Mouse (Mus musculus): ENCODE measurements around the gene Tada2a. TPM values are rescaled to one million over a fixed set of nuclear protein-coding genes. Genes with fewer than 3 reads are reported as not detected.

Tada2a gene
- 29.1 and 29.9 TPM in 2 replicates for polyA plus RNA-seq (2015; fragmentation: Nextera tagmentation; extraction: Ambion mirVana)

DNA sequence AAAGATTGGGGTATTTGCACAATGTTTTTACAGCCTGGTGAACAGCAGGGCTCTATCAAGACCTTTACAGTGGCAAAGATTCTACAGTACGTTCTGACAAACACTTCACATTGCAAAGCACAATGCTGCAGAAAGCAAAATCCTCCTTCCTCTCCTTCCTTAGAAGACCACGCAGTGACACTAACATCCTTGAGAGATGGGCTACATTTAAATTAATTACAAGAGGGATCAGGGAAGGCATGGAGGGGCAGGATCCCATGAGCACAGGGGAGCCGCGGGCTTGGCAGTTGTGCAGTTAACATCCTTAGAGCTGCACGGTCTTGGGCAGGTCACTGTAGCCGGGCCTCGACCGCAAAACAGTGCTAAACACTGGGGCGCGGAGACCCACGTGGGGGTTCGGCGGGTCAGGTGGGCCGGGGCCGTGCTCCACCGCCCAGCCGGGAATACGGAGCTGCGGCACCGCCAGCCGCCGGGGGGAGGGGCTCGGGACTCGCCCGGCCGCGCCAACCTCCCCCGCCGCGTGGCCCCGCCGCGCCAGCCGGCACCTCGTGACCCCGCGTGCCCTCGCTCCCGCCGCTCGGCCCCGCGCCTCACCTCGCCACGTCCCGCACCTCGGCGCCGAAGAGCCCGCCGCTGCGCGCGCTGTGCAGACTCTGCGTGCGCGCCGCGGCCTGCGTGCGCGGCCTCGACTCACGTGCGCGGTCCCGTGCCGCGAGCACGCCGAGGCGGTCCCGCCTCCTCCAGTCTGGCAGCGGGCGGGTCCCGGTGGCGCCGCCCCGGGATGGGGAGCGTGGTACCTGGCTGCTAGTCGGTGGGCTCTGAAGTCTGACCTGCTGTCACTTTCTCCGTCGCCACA is at the start of gene Tada2a, which contains the start of gene Acaca:
Gene Tada2a, minus strand, starts transcription at position 658 of the 856 bp plus-strand sequence.
Gene Acaca, plus strand, starts transcription at position 730 of the 856 bp plus-strand sequence.
- peak within 1 kb of the TSS; percentile 86 for H3K9ac ChIP-seq (ENCODE audit: low read depth, low read length)
- no peaks in the 10 kb centered on the region for H3K27me3 ChIP-seq (replicated peaks; ENCODE audit: control insufficient read depth, insufficient read depth, low read length)
- peak within 1 kb of the TSS; percentile 63 for H3K4me3 ChIP-seq (ENCODE audit: low read length)
- peaks cover 10% of the 10 kb centered on the region; the same call in 1 of the 2 replicates for H3K36me3 ChIP-seq (ENCODE audit: control insufficient read depth, insufficient read depth, low read length)
- WGBS, result under 1% methylated on average over 53 of the region's 83 CpGs
- H3K9me3 ChIP-seq (ENCODE audit: control insufficient read depth, low read length), result no peaks in the 10 kb centered on the region
- no peaks in the 10 kb centered on the region; the same call in 1 of the 2 replicates for H3K4me1 ChIP-seq (ENCODE audit: control insufficient read depth, insufficient read depth, low read depth, low read length)
- H3K4me2 ChIP-seq (ENCODE audit: low read length), result peak within 1 kb of the TSS; percentile 79
- peak within 1 kb of the TSS; percentile 84 for H3K27ac ChIP-seq (ENCODE audit: low read depth, low read length)
- peak; percentile 95 for ATAC-seq

DNA sequence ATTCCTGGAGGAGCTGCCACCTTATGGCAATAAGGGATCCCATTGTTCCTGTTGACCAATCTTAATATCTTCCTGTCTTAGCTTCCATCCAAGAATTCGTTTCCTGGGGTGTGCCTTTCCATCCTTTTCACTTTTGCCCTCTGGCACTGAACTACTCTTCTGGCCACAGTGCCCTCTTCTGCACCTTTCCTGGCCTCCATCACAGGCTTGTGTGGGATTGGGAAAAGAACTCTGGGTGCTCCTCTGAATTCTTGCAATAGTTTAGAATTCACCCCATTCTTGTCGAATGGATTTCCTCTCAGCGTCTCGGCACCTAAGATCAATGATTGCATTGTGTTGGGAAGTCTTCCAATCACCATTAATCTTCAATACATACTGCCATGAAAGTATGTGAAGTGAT is 49.2 kb upstream of the Tada2a start:
- no peak for ATAC-seq
- Histone ChIP-seq H3K36me3 (ENCODE audit: control insufficient read depth, insufficient read depth, low read length) (no peaks in the 10 kb centered on the region), H3K4me3 (ENCODE audit: low read length) (peak overlapping the region; percentile 85), H3K9me3 (ENCODE audit: control insufficient read depth, low read length) (no peaks in the 10 kb centered on the region), H3K9ac (ENCODE audit: low read depth, low read length) (no peak overlapping the region), H3K4me2 (ENCODE audit: low read length) (peak overlapping the region; percentile 83), H3K27ac (ENCODE audit: low read depth, low read length) (no peak overlapping the region), H3K27me3 (replicated peaks; ENCODE audit: control insufficient read depth, insufficient read depth, low read length) (no peaks in the 10 kb centered on the region), H3K4me1 (ENCODE audit: control insufficient read depth, insufficient read depth, low read depth, low read length) (peaks cover 20% of the 10 kb centered on the region)
- 43% methylated on average over 4 of the region's 4 CpGs for WGBS

DNA sequence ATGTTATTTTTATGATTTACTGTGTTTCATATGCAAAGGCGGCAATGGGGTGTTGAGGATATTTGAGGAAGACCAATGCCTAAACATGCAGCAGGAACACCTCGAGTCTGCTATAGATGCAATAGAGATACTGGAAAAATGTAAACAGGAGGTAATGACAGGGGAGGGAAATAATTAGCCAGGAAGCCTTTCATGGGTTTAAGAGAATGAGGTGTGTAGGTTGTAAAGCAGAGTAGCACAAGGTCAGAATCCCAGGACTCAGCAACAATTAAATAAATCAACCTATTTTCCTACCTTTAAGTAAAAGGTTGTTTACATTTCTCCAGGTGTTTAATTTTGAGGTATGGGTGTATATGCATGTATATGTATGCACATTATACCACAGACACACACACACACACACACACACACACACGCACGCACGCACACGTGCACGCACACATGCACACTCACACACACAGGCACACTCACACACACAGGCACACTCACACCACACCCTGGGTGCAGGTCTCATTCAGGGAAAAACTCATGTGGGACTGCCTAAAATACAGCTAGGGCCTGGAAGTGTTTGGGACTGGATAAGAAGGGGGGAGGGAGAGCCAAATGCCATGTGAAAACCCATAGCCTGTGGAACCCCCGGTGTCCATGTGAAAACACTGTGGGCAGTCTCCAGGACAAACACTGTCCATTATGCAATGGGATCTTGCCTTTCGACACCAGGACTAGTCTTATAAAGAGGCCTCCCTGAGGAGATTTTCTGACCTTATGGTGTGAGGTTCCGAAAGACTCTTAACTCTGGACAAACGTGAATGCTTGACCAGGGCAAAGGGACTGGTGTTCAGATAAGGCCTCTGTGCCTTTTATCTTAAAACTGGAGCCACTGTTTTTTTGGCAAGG is 43.4 kb upstream of the Tada2a start:
- H3K9ac ChIP-seq (ENCODE audit: low read depth, low read length), result no peak overlapping the region
- no peaks in the 10 kb centered on the region for H3K4me1 ChIP-seq (ENCODE audit: control insufficient read depth, insufficient read depth, low read depth, low read length)
- H3K4me3 ChIP-seq (ENCODE audit: low read length), result no peak overlapping the region
- H3K27me3 ChIP-seq (replicated peaks; ENCODE audit: control insufficient read depth, insufficient read depth, low read length), result no peaks in the 10 kb centered on the region
- WGBS, result 77% methylated on average over 11 of the region's 11 CpGs
- ATAC-seq, result no peak
- H3K9me3 ChIP-seq (ENCODE audit: control insufficient read depth, low read length), result no peaks in the 10 kb centered on the region
- no peak overlapping the region for H3K27ac ChIP-seq (ENCODE audit: low read depth, low read length)
- no peak overlapping the region for H3K4me2 ChIP-seq (ENCODE audit: low read length)
- H3K36me3 ChIP-seq (ENCODE audit: control insufficient read depth, insufficient read depth, low read length), result no peaks in the 10 kb centered on the region

DNA sequence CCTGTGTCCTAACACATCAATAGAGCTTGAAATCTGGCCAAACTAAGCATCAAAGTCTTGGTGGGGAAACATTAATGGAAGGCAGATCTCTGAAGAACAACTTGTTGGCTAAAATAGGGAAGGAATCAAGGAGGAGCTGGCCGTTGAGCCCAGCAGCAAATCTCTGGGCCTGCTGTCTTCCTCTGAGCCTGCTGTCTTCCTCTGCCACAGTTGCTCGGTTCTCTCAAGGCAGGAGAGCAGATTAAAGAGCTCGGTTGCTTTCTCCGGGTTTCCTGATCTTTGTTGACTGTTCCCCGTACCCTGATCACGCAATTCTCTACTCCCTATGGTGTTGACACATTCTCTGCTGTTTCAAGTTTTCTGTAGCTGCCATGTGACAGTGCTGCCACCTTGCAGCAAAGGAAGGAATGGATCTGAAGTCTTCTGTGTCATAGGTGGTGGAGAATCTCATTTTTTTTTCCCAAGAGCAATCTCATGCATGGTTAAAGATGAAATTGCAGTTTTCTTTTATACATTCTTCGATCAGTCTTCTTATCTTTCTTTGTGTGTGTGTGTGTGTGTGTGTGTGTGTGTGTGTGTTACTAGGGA is 39.4 kb upstream of the Tada2a start:
- H3K9me3 ChIP-seq (ENCODE audit: control insufficient read depth, low read length), result no peaks in the 10 kb centered on the region
- peak overlapping the region; percentile 37 for H3K4me2 ChIP-seq (ENCODE audit: low read length)
- H3K9ac ChIP-seq (ENCODE audit: low read depth, low read length), result 0 out of 2 replicates have a peak overlapping the region, but pooled peaks have one; percentile 33
- no peaks in the 10 kb centered on the region for H3K36me3 ChIP-seq (ENCODE audit: control insufficient read depth, insufficient read depth, low read length)
- no peak overlapping the region for H3K4me3 ChIP-seq (ENCODE audit: low read length)
- H3K27me3 ChIP-seq (replicated peaks; ENCODE audit: control insufficient read depth, insufficient read depth, low read length), result no peaks in the 10 kb centered on the region
- H3K4me1 ChIP-seq (ENCODE audit: control insufficient read depth, insufficient read depth, low read depth, low read length), result no peaks in the 10 kb centered on the region
- no peak overlapping the region for H3K27ac ChIP-seq (ENCODE audit: low read depth, low read length)
- 26% methylated on average over 7 of the region's 7 CpGs for WGBS
- ATAC-seq, result no peak

DNA sequence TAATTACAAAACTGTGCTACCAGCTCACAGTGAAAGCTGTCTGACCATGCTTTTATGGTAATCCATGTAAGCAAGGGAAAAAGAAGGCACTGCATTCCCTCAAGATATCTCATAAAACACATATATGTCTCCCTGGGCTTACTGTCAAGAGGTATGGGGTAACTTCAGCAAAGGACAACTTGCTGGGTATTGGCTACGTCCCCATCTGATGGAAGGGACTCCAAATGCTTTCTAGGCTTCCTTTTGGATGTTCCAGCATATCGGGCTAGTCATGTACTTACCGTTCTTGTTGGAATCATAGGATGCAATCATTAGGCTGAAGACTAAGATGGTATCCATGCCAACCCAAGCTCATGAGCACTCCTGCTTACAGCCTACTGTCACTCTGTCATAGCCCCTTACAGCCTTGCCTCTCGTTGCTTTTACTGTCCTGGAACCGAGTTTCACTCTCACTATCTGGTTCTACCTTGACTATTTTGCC is 37.7 kb upstream of the Tada2a start, which contains the start of gene Gm11437:
Gene Gm11437, minus strand, starts transcription at position 431 of the 481 bp plus-strand sequence.
- Histone ChIP-seq H3K9me3 (ENCODE audit: control insufficient read depth, low read length) (no peaks in the 10 kb centered on the region), H3K27ac (ENCODE audit: low read depth, low read length) (no peak within 1 kb of the TSS), H3K36me3 (ENCODE audit: control insufficient read depth, insufficient read depth, low read length) (no peaks in the 10 kb centered on the region), H3K27me3 (replicated peaks; ENCODE audit: control insufficient read depth, insufficient read depth, low read length) (no peaks in the 10 kb centered on the region), H3K9ac (ENCODE audit: low read depth, low read length) (no peak within 1 kb of the TSS), H3K4me2 (ENCODE audit: low read length) (no peak within 1 kb of the TSS), H3K4me1 (ENCODE audit: control insufficient read depth, insufficient read depth, low read depth, low read length) (no peaks in the 10 kb centered on the region), H3K4me3 (ENCODE audit: low read length) (no peak within 1 kb of the TSS)
- no peak for ATAC-seq
- 80% methylated on average over 5 of the region's 5 CpGs for WGBS

DNA sequence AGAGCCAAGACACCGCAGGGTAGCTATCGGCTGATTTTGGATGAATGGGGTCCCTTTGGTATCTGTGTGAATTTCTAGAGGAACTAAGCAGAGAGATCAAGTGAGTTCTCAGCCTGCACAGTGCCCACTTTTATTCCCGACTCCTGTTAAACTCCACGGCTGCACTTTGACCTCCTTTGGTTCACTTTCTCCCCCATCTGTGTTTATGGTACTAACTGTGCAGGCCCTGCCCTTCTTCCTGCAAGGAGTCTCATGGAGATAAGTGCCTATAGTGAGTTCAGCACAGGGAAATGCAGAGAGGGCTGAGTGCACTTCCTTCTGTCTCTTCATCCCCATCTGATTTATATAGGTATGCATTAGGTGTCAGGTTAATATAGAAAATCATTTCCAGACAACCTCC is 35.2 kb upstream of the Tada2a start:
- no peaks in the 10 kb centered on the region for H3K36me3 ChIP-seq (ENCODE audit: control insufficient read depth, insufficient read depth, low read length)
- no peaks in the 10 kb centered on the region for H3K4me1 ChIP-seq (ENCODE audit: control insufficient read depth, insufficient read depth, low read depth, low read length)
- H3K4me3 ChIP-seq (ENCODE audit: low read length), result no peak overlapping the region
- no peak overlapping the region for H3K27ac ChIP-seq (ENCODE audit: low read depth, low read length)
- H3K9ac ChIP-seq (ENCODE audit: low read depth, low read length), result no peak overlapping the region
- ATAC-seq, result no peak
- H3K9me3 ChIP-seq (ENCODE audit: control insufficient read depth, low read length), result no peaks in the 10 kb centered on the region
- no peak overlapping the region for H3K4me2 ChIP-seq (ENCODE audit: low read length)
- H3K27me3 ChIP-seq (replicated peaks; ENCODE audit: control insufficient read depth, insufficient read depth, low read length), result no peaks in the 10 kb centered on the region
- WGBS, result 63% methylated on average over 4 of the region's 4 CpGs

DNA sequence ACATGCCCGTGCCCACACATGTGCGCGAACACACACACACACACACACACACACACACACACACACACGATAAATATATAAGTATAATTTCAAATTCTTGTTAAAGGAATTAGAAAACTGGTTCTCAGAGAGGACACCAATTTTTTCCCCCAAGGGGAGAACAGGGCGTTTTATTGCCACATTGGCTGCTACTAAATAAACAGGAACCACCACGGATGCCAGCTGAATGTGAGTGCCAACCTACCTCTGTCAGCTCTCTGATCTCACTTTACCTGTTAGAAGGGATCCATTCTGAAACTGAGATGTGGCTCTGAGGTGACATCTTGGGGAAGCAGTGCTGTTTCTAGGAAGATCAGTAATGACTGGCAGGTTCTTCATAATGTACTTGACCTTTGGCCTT is 34.7 kb upstream of the Tada2a start:
- H3K4me1 ChIP-seq (ENCODE audit: control insufficient read depth, insufficient read depth, low read depth, low read length), result no peaks in the 10 kb centered on the region
- H3K9me3 ChIP-seq (ENCODE audit: control insufficient read depth, low read length), result no peaks in the 10 kb centered on the region
- no peaks in the 10 kb centered on the region for H3K36me3 ChIP-seq (ENCODE audit: control insufficient read depth, insufficient read depth, low read length)
- H3K4me3 ChIP-seq (ENCODE audit: low read length), result no peak overlapping the region
- H3K4me2 ChIP-seq (ENCODE audit: low read length), result no peak overlapping the region
- no peaks in the 10 kb centered on the region for H3K27me3 ChIP-seq (replicated peaks; ENCODE audit: control insufficient read depth, insufficient read depth, low read length)
- no peak for ATAC-seq
- H3K9ac ChIP-seq (ENCODE audit: low read depth, low read length), result no peak overlapping the region
- no peak overlapping the region for H3K27ac ChIP-seq (ENCODE audit: low read depth, low read length)
- 85% methylated on average over 6 of the region's 6 CpGs for WGBS

DNA sequence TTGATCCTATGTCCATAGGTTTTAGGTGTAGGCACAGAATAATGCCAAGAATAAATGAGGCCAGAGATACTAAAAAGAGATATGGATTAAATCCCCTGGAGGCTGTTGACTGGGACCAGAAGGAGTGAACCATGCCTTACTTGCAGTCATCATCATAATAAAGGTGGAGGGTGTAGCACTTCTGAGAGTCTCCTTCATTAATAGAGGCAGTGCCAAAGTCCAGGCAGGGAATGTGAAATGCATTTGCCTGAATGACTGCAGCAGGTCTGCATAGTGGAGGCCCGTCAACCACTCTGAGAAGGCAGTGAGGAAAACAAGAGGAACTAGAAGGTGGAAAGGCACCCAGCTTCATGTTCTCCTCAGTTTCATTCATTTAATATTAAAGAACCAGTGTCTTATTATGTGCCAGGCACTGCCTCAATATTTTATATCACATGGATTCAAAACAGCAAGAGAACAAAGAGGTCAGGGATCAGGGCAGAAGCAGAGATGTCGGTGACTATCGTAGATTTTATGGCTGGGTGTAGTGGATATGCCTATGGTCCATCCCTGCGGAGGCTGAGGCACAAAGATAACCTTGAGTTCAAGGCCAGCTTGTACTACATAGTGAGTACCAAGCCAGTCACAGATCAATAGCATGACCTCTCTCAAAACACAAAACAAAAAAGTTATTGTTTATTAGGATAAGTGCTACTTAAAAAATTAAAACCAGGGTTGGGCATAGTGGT is 27.3 kb upstream of the Tada2a start:
- Histone ChIP-seq H3K9me3 (ENCODE audit: control insufficient read depth, low read length) (no peaks in the 10 kb centered on the region), H3K27me3 (replicated peaks; ENCODE audit: control insufficient read depth, insufficient read depth, low read length) (no peaks in the 10 kb centered on the region), H3K4me3 (ENCODE audit: low read length) (no peak overlapping the region), H3K36me3 (ENCODE audit: control insufficient read depth, insufficient read depth, low read length) (no peaks in the 10 kb centered on the region), H3K4me2 (ENCODE audit: low read length) (no peak overlapping the region), H3K9ac (ENCODE audit: low read depth, low read length) (no peak overlapping the region), H3K4me1 (ENCODE audit: control insufficient read depth, insufficient read depth, low read depth, low read length) (no peaks in the 10 kb centered on the region), H3K27ac (ENCODE audit: low read depth, low read length) (no peak overlapping the region)
- 85% methylated on average over 4 of the region's 4 CpGs for WGBS
- ATAC-seq, result no peak
